Mouse (Mus musculus): Measurements from ENCODE around the gene Prss16. TPM values are rescaled to one million over a fixed set of nuclear protein-coding genes. Genes with fewer than 3 reads are reported as not detected.

Prss16 gene
- polyA plus RNA-seq, 1 experiment from 2014 or later: 0.95 TPM

GRCm38 (mm10) chr13:22019934-22020835, 10.6 kb upstream of the Prss16 start:
- Histone ChIP-seq H3K27me3 (peaks cover 26% of the 10 kb centered on the region), H3K36me3 (no peaks in the 10 kb centered on the region), H3K4me2 (replicated peaks) (peak overlapping the region; percentile 60), H3K9ac (no peak overlapping the region), H3K27ac (no peak overlapping the region), H3K4me1 (no peaks in the 10 kb centered on the region), H3K9me3 (no peaks in the 10 kb centered on the region), H3K4me3 (peak overlapping the region; percentile 43)
- whole genome bisulfite sequencing: under 1% methylated on average over 44 of the region's 44 CpGs
- ATAC-seq (ENCODE audit: insufficient number of reproducible peaks, insufficient read depth, low FRiP score, low TSS enrichment): no peak

DNA sequence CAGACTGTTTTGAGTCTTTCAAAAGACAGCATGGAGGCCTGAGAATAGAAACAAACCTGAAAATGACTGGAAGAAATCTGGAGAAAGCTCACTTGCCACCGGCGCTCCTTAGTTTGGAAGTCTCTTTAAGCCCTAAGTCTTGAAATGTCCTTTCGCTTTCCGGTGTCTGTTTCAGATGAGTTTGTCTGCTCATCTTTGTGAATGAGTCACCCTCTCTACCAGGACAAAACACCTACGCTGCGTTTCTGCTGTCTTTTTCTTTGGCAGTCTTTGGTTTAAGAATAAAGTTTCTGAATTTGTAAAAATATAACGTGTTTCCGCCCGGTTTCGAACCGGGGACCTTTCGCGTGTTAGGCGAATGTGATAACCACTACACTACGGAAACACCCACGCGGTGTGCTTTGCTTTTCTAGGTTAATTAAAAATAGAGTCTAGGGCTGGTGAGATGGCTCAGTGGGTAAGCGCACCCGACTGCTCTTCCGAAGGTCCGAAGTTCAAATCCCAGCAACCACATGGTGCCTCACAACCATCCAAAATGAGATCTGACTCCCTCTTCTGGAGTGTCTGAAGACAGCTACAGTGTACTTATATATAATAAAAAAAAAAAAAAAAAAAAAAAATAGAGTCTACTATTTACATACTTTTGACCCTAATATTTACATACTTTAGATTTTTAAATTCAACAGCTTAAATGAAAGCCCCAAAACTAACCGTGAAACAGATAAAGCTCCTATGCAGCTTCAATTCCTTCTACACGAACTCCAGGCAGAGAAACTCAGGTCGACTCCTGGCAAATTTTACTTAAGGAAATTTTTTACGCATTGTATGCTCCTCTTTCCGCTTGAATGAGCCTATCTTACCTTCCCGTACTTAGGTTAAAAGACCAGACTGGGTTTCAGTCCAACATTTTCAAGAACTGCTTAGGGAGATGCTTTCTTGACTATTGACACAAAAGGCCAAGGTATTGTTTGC, 6.2 kb upstream of the Prss16 start:
- Histone ChIP-seq H3K27ac (no peak overlapping the region), H3K27me3 (peaks cover 60% of the 10 kb centered on the region), H3K9me3 (no peaks in the 10 kb centered on the region), H3K4me3 (no peak overlapping the region), H3K36me3 (no peaks in the 10 kb centered on the region), H3K4me1 (no peaks in the 10 kb centered on the region), H3K9ac (no peak overlapping the region), H3K4me2 (replicated peaks) (no peak overlapping the region)
- no peak for ATAC-seq (ENCODE audit: insufficient number of reproducible peaks, insufficient read depth, low FRiP score, low TSS enrichment)
- WGBS: 16% methylated on average over 27 of the region's 27 CpGs

GRCm38 (mm10) chr13:22014411-22014845, 4.9 kb upstream of the Prss16 start:
- H3K4me1 ChIP-seq: no peaks in the 10 kb centered on the region
- peaks cover 66% of the 10 kb centered on the region for H3K27me3 ChIP-seq
- H3K36me3 ChIP-seq: no peaks in the 10 kb centered on the region
- no peak overlapping the region for H3K9ac ChIP-seq
- WGBS: 10% methylated on average over 17 of the region's 17 CpGs
- ATAC-seq (ENCODE audit: insufficient number of reproducible peaks, insufficient read depth, low FRiP score, low TSS enrichment): no peak
- no peak overlapping the region for H3K27ac ChIP-seq
- peak overlapping the region; percentile 22; the same call in 1 of the 2 replicates for H3K4me2 ChIP-seq (replicated peaks)
- H3K9me3 ChIP-seq: no peaks in the 10 kb centered on the region
- 0 out of 2 replicates have a peak overlapping the region, but pooled peaks have one; percentile 5 for H3K4me3 ChIP-seq

- H3K27me3 ChIP-seq: peaks cover 66% of the 10 kb centered on the region
- 16% methylated on average over 13 of the region's 13 CpGs for WGBS
- H3K9ac ChIP-seq: no peak overlapping the region
- H3K27ac ChIP-seq: no peak overlapping the region
- ATAC-seq (ENCODE audit: insufficient number of reproducible peaks, insufficient read depth, low FRiP score, low TSS enrichment): no peak
- no peaks in the 10 kb centered on the region for H3K9me3 ChIP-seq
- H3K4me3 ChIP-seq: no peak overlapping the region
- no peaks in the 10 kb centered on the region for H3K36me3 ChIP-seq
- H3K4me2 ChIP-seq (replicated peaks): no peak overlapping the region
- no peaks in the 10 kb centered on the region for H3K4me1 ChIP-seq
These were observed 4.2 kb upstream of the Prss16 start for GRCm38 (mm10) chr13:22013716-22014115.

GRCm38 (mm10) chr13:22008707-22009106, 835 bp downstream of the Prss16 start:
- Histone ChIP-seq H3K9me3 (no peaks in the 10 kb centered on the region), H3K36me3 (no peaks in the 10 kb centered on the region), H3K4me3 (no peak overlapping the region), H3K9ac (no peak overlapping the region), H3K27ac (no peak overlapping the region), H3K4me1 (peaks cover 16% of the 10 kb centered on the region; the same call in 1 of the 2 replicates), H3K27me3 (peaks cover 88% of the 10 kb centered on the region), H3K4me2 (replicated peaks) (no peak overlapping the region)
- no peak for ATAC-seq (ENCODE audit: insufficient number of reproducible peaks, insufficient read depth, low FRiP score, low TSS enrichment)
- 76% methylated on average over 3 of the region's 3 CpGs for WGBS

GRCm38 (mm10) chr13:22007872-22008271, 1.7 kb downstream of the Prss16 start:
- Histone ChIP-seq H3K27me3 (peaks cover 91% of the 10 kb centered on the region), H3K4me2 (replicated peaks) (no peak overlapping the region), H3K9me3 (no peaks in the 10 kb centered on the region), H3K27ac (no peak overlapping the region), H3K36me3 (no peaks in the 10 kb centered on the region), H3K9ac (no peak overlapping the region), H3K4me3 (no peak overlapping the region), H3K4me1 (peaks cover 16% of the 10 kb centered on the region; the same call in 1 of the 2 replicates)
- no peak for ATAC-seq (ENCODE audit: insufficient number of reproducible peaks, insufficient read depth, low FRiP score, low TSS enrichment)
- 51% methylated on average over 7 of the region's 7 CpGs for WGBS

DNA sequence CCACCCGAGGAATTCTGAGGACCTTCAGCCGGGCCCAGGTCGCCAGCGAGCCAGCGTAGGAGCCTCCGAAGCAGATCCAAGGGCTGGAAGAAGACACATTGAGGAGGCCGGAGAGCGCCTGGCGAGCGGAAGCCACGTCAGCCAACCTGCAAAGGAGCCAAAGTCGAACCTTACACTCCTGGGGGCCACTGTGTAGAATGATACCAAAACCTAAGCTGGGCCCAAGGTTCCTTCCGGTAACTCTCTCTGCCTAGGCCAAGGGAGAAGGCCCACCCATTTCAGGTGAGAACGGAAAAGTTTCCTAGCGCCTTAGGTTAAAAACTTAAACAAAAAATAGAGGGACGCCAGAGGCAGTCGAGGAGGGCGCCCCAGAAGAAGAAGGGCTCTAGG, 2.4 kb downstream of the Prss16 start:
- Histone ChIP-seq H3K27me3 (peaks cover 92% of the 10 kb centered on the region), H3K9me3 (no peaks in the 10 kb centered on the region), H3K36me3 (no peaks in the 10 kb centered on the region), H3K27ac (no peak overlapping the region), H3K4me2 (replicated peaks) (peak overlapping the region; percentile 92), H3K4me1 (peaks cover 16% of the 10 kb centered on the region; the same call in 1 of the 2 replicates), H3K9ac (no peak overlapping the region), H3K4me3 (peak overlapping the region; percentile 55)
- no peak for ATAC-seq (ENCODE audit: insufficient number of reproducible peaks, insufficient read depth, low FRiP score, low TSS enrichment)
- WGBS: 2% methylated on average over 18 of the region's 18 CpGs

GRCm38 (mm10) chr13:22006334-22007120, 3.0 kb downstream of the Prss16 start:
- Histone ChIP-seq H3K27ac (no peak overlapping the region), H3K4me3 (peak overlapping the region; percentile 55), H3K9me3 (no peaks in the 10 kb centered on the region), H3K27me3 (peaks cover 95% of the 10 kb centered on the region), H3K4me1 (peaks cover 16% of the 10 kb centered on the region; the same call in 1 of the 2 replicates), H3K9ac (peak overlapping the region; percentile 48), H3K4me2 (replicated peaks) (peak overlapping the region; percentile 92), H3K36me3 (no peaks in the 10 kb centered on the region)
- WGBS: under 1% methylated on average over 38 of the region's 38 CpGs
- ATAC-seq (ENCODE audit: insufficient number of reproducible peaks, insufficient read depth, low FRiP score, low TSS enrichment): peak; percentile 82

DNA sequence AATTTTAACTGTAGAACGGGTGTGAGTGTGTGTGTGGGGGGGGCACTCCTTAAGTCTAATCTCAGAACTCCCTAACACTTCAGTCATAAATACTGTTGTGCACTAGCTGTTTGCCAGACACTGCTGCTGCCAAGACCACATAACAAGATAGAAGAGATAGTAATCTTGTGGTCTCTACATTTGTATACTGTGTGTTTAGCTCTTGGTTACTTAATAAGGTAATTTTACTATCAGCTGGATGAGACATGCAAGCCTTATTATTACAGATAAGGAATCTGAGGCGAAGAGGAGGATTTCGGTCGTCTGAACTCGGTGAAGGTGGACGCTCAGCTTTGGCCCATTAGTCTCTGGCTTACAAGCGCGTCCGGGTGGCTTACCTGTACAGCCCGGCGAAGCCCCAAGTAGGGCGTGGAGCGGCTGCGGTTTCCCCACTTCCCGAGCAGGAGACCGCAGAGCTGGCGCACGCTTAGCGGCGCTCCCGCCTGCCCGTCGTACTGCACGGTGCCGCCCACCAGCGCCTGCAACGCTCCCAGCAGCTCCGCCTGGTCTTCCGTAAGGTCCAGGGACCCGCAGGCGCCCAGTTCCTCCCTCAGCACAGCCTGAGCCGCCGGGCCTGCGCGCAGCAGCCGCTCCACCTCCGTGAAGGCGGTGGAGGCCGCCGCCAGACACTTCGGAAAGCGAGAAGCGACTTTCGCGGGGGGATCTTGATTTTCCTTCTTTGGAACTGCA, 3.8 kb downstream of the Prss16 start:
- H3K27ac ChIP-seq: no peak overlapping the region
- peaks cover 16% of the 10 kb centered on the region; the same call in 1 of the 2 replicates for H3K4me1 ChIP-seq
- ATAC-seq (ENCODE audit: insufficient number of reproducible peaks, insufficient read depth, low FRiP score, low TSS enrichment): peak; percentile 89
- H3K27me3 ChIP-seq: peaks cover 96% of the 10 kb centered on the region
- peak overlapping the region; percentile 55 for H3K4me3 ChIP-seq
- H3K36me3 ChIP-seq: no peaks in the 10 kb centered on the region
- H3K9ac ChIP-seq: peak overlapping the region; percentile 48
- WGBS: 1% methylated on average over 45 of the region's 45 CpGs
- no peaks in the 10 kb centered on the region for H3K9me3 ChIP-seq
- H3K4me2 ChIP-seq (replicated peaks): peak overlapping the region; percentile 92

- Histone ChIP-seq H3K27ac (no peak overlapping the region), H3K9me3 (no peaks in the 10 kb centered on the region), H3K36me3 (no peaks in the 10 kb centered on the region), H3K4me2 (replicated peaks) (no peak overlapping the region), H3K4me3 (no peak overlapping the region), H3K27me3 (peaks cover 99% of the 10 kb centered on the region), H3K9ac (no peak overlapping the region), H3K4me1 (peaks cover 12% of the 10 kb centered on the region; the same call in 1 of the 2 replicates)
- ATAC-seq (ENCODE audit: insufficient number of reproducible peaks, insufficient read depth, low FRiP score, low TSS enrichment): no peak
- 22% methylated on average over 5 of the region's 5 CpGs for WGBS
These were observed 7.7 kb downstream of the Prss16 start for GRCm38 (mm10) chr13:22001823-22002222.

All from embryonic facial prominence, embryonic 12.5 days (tissue).